24 mouse cellular contexts compared by ENCODE assay signal in genomic region chr8:82618668-82619067, GRCm38 (mm10).
"Had no signal": no experiment of that assay in that cellular context is flagged by ENCODE, and none has a peak within 500 bp of the region (broad histone marks: within the 10 kb centered on the region; RNA-seq: fewer than 3 reads in every experiment).

No protein-coding gene starts in this region.

- H3K9ac ChIP-seq: heart, embryonic 12.5 days; hindbrain, embryonic 12.5 days; hindbrain, embryonic 14.5 days; intestine, embryonic 15.5 days; limb, embryonic 12.5 days; liver, embryonic 13.5 days; liver, embryonic 15.5 days had no signal

- DNase-seq: gastrocnemius, adult 2 months; gastrocnemius, postnatal 10 days; gastrocnemius, postnatal 25 days; heart, postnatal 10 days; heart, postnatal 4 days; kidney, adult 18-20 months; kidney, adult 8-10 months; kidney, postnatal 10 days; kidney, postnatal 25 days; kidney, postnatal 4 days; layer of hippocampus, postnatal 36 days; liver; liver, embryonic 13.5 days had no signal

- H3K4me3 ChIP-seq: gastrocnemius, adult 2 months; heart, embryonic 10.5 days; heart, embryonic 12.5 days; hindbrain, embryonic 10.5 days; hindbrain, embryonic 12.5 days; intestine, embryonic 15.5 days; layer of hippocampus, adult 2 months; left cerebral cortex, adult 2 months; limb, embryonic 10.5 days; limb, embryonic 12.5 days; liver, embryonic 13.5 days; liver, embryonic 15.5 days had no signal

- H3K36me3 ChIP-seq: heart, embryonic 10.5 days; heart, embryonic 12.5 days; hindbrain, embryonic 10.5 days; hindbrain, embryonic 12.5 days; intestine, embryonic 15.5 days; limb, embryonic 10.5 days; limb, embryonic 12.5 days; liver, embryonic 13.5 days; liver, embryonic 15.5 days had no signal

- H3K27me3 ChIP-seq: heart, embryonic 12.5 days; hindbrain, embryonic 12.5 days; intestine, embryonic 15.5 days; limb, embryonic 12.5 days; liver, embryonic 13.5 days; liver, embryonic 15.5 days had no signal

- H3K4me1 ChIP-seq: heart, embryonic 10.5 days; heart, embryonic 12.5 days; hindbrain, embryonic 10.5 days; hindbrain, embryonic 12.5 days; intestine, embryonic 15.5 days; liver, embryonic 13.5 days; liver, embryonic 15.5 days had no signal

- H3K27ac ChIP-seq: gastrocnemius, adult 2 months; heart, embryonic 10.5 days; hindbrain, embryonic 10.5 days; hindbrain, embryonic 12.5 days; hindbrain, embryonic 14.5 days; intestine, embryonic 15.5 days; layer of hippocampus, adult 2 months; left cerebral cortex, adult 2 months; limb, embryonic 10.5 days; limb, embryonic 12.5 days; liver, embryonic 13.5 days; liver, embryonic 15.5 days had no signal
